Mouse (Mus musculus): ENCODE data around the gene Sephs1.
"Not testable (repeated sequence)": the region's sequence is repeated elsewhere in the genome, so short reads cannot be mapped to it uniquely, and the experiment has no call there.

Gene Sephs1

DNA sequence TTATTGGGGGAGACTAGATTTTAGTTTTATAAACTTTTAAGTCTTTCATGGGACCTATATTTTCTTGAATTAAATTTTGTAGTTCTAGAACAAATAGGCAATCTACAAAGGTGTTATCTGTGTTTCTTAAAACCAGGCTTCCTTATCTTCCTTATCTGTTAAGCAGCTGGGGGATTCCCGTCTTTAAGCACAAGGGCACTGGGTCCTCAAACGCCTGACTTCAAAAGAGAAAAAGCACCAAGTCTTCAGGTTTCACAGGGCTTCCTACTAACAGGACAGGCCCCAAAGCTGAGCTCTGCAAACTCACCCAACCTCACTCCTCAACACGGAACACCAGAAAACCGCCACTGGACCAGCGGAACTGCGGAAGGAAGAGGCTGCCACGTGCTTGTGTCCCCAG, 26.6 kb downstream of the Sephs1 start:
- DNase-seq (ENCODE audit: low spot score in 2 of 2): no peak

- DNase-seq (ENCODE audit: low spot score in 2 of 2): no peak
Observed at GRCm38 (mm10) chr2:4908771-4909315, 27.5 kb downstream of the Sephs1 start.

DNA sequence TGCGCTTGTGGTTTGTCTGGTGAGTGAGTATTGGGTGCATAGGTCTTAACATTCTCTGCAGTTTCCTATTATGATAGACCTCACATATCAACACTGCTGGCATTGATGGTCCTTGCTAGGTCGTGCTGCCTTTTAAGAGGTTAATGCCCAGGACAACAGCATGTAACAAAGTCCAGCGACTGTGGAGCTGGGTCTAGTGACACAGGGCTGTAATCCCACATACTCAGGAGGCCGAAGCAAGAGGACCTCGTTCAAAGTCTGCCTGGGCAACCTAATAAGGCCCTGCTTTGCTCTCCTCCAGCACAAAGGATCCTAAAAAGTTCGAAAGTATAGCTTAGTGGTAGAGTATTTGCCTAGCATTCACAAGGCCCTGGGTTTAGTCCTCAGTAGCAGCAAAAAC, 28.5 kb downstream of the Sephs1 start:
- DNase-seq (ENCODE audit: low spot score in 2 of 2): no peak

DNA sequence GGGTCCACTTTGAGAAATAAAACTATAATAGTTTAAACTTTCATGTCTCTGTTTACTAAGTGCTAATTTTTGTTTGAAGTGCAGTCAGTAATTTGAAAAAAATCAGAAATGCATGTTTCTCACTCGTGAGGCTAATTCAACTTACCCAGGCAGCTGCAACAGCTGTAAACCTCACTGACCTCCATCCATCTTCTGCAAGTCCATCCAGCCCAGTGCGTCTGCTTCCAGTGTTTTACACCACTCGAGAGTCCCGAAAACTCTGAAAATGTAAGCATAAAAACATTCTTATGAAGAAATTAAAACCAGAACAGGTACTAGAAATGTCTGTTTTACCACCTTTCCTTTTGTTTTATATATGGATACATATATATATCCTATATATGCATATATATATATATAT, 29.2 kb downstream of the Sephs1 start:
- no peak for DNase-seq (ENCODE audit: low spot score in 2 of 2)

- no peak for DNase-seq (ENCODE audit: low spot score in 2 of 2)
Observed at GRCm38 (mm10) chr2:4913949-4914348, 32.6 kb downstream of the Sephs1 start.

- no peak for DNase-seq (ENCODE audit: low spot score in 2 of 2)
Observed at GRCm38 (mm10) chr2:4916037-4916436, 34.7 kb downstream of the Sephs1 start.

GRCm38 (mm10) chr2:4917326-4918021, 36.1 kb downstream of the Sephs1 start:
- peak in 1 of 2 experiments; percentile 38 for DNase-seq (ENCODE audit: low spot score in 2 of 2)

DNA sequence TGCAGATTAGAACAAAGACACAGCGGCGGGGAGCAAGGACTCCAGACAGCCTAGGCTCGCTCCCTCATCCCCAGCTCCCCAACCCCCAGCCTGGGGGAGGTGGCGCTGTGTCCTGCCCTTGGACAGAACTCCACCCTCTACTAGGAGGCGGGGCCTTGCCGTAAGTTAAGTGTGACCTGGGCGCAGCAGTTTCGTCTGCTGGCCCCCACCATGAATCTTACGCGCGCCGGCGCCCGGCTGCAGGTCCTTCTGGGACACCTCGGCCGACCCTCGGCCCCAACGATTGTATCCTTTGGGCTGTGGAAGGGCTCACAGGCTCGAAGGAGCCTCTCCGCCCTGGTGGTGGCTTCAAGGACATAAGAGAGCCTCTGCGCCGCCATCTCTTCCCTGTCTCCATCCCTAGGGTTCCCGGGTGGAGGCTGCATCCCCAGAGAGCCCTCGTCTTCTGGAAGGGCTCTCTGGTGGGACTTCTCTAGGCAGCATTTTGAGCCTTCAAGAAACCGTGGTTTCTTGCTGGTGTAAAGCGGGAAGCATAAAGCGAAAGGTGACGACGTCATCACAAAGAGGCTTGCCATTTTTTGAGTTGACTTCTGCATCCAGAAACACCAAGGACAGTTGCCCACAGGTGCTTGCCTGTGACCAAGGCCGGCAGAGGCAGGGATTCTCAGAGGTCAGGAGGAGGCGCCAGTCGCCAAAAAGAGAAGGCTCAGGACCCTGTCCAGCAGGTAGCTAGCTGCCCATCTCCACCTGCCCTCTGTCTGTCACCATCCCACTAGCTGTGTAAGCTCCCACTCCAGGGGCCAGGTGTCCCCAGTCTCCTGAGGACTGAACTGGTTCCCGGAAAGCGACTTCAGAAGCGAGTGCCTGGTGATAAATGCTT, 37.7 kb downstream of the Sephs1 start, which contains the start of gene Phyh:
Gene Phyh, plus strand, starts transcription at position 160 of the 880 bp plus-strand sequence.
- peak; percentile 67 to 76 for DNase-seq (ENCODE audit: low spot score in 2 of 2)

- DNase-seq (ENCODE audit: low spot score in 2 of 2): no peak
Observed at GRCm38 (mm10) chr2:4921019-4921418, 39.7 kb downstream of the Sephs1 start.

DNA sequence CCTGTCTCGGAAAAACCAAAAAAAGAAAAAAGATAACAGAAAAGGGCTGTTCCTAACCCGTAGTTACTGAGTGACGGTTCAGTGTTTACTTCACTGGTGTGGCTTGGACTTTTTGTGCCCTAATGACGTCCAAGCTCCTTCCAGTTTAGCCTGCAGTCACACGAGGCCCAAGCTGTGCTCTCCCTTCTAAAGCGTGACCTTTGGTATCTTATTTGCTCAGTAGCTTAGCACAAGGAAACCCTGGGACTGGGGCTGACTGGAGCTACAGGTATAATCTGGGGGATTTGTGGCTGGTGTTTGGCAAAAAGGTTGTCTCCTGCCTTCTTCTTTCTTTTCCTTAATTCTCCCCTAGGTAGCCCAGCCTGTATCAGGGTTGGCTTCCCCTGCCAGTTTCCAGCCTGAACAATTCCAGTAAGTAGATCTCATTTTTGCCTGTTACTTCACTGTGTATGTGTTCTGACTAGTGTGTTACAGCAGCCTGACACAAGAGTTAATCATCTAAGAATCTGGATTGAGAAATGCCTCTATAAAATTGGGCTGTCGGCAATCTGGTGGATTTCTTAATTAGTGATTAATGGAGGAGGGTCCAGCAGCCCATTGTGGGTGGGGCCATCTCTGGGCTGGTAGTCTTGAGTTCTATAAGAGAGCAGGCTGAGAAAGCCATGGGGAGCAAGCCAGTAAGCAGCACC, 41.3 kb downstream of the Sephs1 start:
- DNase-seq (ENCODE audit: low spot score in 2 of 2): no peak

GRCm38 (mm10) chr2:4927391-4927790, 46.0 kb downstream of the Sephs1 start:
- no peak for DNase-seq (ENCODE audit: low spot score in 2 of 2)

- DNase-seq (ENCODE audit: low spot score in 2 of 2): no peak
Observed at GRCm38 (mm10) chr2:4929230-4929629, 47.9 kb downstream of the Sephs1 start.

GRCm38 (mm10) chr2:4934516-4934915, 53.2 kb downstream of the Sephs1 start:
- DNase-seq (ENCODE audit: low spot score in 2 of 2): no peak

- DNase-seq (ENCODE audit: low spot score in 2 of 2): no peak
Observed at GRCm38 (mm10) chr2:4937931-4938330, 56.6 kb downstream of the Sephs1 start.

- DNase-seq (ENCODE audit: low spot score in 2 of 2): no peak
Observed at GRCm38 (mm10) chr2:4940861-4941260, 59.5 kb downstream of the Sephs1 start.

DNA sequence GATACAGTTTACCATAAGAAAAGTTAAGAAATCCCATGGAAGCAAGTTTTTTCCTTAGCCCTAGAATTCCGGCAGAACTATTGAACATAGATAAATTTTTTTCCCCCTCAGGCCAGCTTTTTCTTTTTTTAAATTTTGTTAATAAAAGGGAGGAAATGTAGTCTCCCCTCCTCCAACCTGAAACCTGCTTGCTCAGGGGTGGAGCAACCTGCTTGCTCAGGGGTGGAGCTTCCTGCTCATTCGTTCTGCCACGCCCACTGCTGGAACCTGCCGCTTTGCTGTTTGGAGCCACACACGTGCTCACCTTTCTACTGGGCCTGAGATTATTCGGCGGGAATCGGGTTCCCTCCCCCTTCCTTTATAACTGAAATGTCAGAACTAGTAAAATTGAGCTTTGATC, 68.3 kb downstream of the Sephs1 start:
- not testable (repeated sequence) for DNase-seq (ENCODE audit: low spot score in 2 of 2)

- no peak for DNase-seq (ENCODE audit: low spot score in 2 of 2)
Observed at GRCm38 (mm10) chr2:4950986-4951385, 69.6 kb downstream of the Sephs1 start.

DNA sequence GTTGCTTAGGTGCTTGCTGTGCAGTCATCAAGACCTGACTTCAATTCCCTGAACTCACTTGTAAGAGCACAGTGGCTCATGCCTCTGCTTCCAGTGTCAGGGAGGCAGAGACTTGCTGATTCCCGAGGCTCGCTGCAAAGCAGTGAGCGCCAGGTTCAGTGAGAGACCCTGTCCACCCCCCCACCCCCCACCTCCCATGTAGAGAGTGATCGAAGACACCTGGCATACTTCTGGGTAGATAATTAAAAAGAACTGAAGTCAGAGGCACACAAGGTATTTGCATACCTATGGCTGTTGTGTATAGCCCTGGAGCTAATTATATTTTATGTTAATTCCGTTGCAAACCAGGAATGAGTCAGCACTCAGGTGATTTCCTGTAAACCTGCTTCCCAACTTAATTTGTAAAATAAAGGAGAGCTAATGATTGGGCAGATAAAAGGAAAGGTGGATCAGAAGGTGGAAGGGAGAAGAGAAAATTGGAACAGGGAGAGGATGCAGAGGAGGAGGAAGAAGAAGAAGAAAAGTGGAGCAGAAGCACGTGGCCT, 72.9 kb downstream of the Sephs1 start:
- DNase-seq (ENCODE audit: low spot score in 2 of 2): no peak

DNA sequence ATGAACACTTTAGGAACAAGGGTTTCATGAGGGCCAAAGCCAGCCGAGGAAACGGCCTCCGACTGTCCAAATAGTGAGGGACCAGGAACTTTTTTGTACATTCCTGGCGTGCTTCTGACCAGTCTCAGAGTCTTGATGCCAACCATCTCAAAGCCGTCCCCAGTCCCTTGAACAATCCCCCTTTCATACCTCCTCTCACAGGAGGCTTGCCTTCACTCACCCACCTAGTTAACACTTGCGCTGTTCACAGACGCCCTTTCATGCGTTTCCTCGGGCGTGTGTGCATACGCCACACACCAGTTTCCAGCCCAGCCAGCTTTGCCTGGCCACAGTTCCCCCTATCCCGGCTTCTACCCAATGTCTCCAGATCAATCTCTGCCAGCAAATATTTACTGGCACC, 76.7 kb downstream of the Sephs1 start:
- DNase-seq (ENCODE audit: low spot score in 2 of 2): no peak

Data from frontal cortex, postnatal 10 days (tissue).